ENCODE assay signal across 9 mouse cellular contexts in genomic region chr7:133959200-133959599, GRCm38 (mm10).
A peak's percentile ranks its signal among the peaks of the same experiment; 100 is the strongest.
DNase-seq lines count a peak whose midpoint lies in the region; ATAC-seq and TF ChIP-seq lines count a peak whose summit lies in the region.
"Had no signal": no experiment of that assay in that cellular context is flagged by ENCODE, and none has a peak within 500 bp of the region (broad histone marks: within the 10 kb centered on the region; RNA-seq: fewer than 3 reads in every experiment).

No protein-coding gene starts in this region.

- H3K4me1 ChIP-seq in liver, postnatal 0 days (ENCODE audit: insufficient read depth): no peaks in the 10 kb centered on the region
- no peaks in the 10 kb centered on the region for H3K4me1 ChIP-seq in liver, embryonic 11.5 days (replicated peaks; ENCODE audit: control insufficient read depth, insufficient read depth, low read length)
- no peaks in the 10 kb centered on the region for H3K4me1 ChIP-seq in lung, adult 2 months (ENCODE audit: control insufficient read depth, insufficient read depth, low read length)
- peaks cover 6% of the 10 kb centered on the region; the same call in 1 of the 2 replicates for H3K4me1 ChIP-seq in intestine, embryonic 16.5 days (ENCODE audit: control insufficient read depth, insufficient read depth, low read length)
- H3K4me1 ChIP-seq: hindbrain, embryonic 15.5 days had no signal

- peak; percentile 38 for DNase-seq in liver, postnatal 0 days
- no peak for DNase-seq in liver, embryonic 11.5 days (ENCODE audit: low spot score)
- peak; percentile 76 for DNase-seq in adrenal gland, postnatal 10 days
- DNase-seq in embryo, embryonic 9.5 days (ENCODE audit: extremely low spot score): peak; percentile 29
- peak; percentile 23 for DNase-seq in lung, adult 2 months
- no peak for DNase-seq in spleen, postnatal 36 days (ENCODE audit: low spot score in 2 of 2)
- no peak for DNase-seq in spleen, postnatal 4 days (ENCODE audit: low spot score in 2 of 2)

- TF ChIP-seq CTCF in liver, postnatal 0 days (IDR thresholded peaks at IDR 0.05; ENCODE audit: low read depth): peak; percentile 69
- peak; percentile 65; the same call in 1 of the 2 replicates for TF ChIP-seq CTCF in lung, adult 2 months (IDR thresholded peaks at IDR 0.05; ENCODE audit: insufficient read depth, low read length)

- H3K27me3 ChIP-seq in liver, postnatal 0 days (ENCODE audit: insufficient read depth, low read length): no peaks in the 10 kb centered on the region
- no peaks in the 10 kb centered on the region for H3K27me3 ChIP-seq in liver, embryonic 11.5 days (replicated peaks; ENCODE audit: control insufficient read depth, insufficient read depth, low read length)
- H3K27me3 ChIP-seq in intestine, embryonic 16.5 days (replicated peaks; ENCODE audit: control insufficient read depth, insufficient read depth, low read length): no peaks in the 10 kb centered on the region
- H3K27me3 ChIP-seq: hindbrain, embryonic 15.5 days had no signal

- no peak for ATAC-seq in liver, postnatal 0 days
- no peak for ATAC-seq in liver, embryonic 11.5 days (replicated peaks; ENCODE audit: low FRiP score)
- no peak for ATAC-seq in intestine, embryonic 16.5 days

- TF ChIP-seq EP300 in liver, postnatal 0 days (IDR thresholded peaks at IDR 0.05; ENCODE audit: low read depth): no peak

- H3K9ac ChIP-seq in liver, postnatal 0 days (replicated peaks): no peak overlapping the region
- H3K9ac ChIP-seq in liver, embryonic 11.5 days (ENCODE audit: low read depth, low read length): no peak overlapping the region
- no peak overlapping the region for H3K9ac ChIP-seq in intestine, embryonic 16.5 days (ENCODE audit: low read depth, low read length)
- H3K9ac ChIP-seq: hindbrain, embryonic 15.5 days had no signal

- H3K4me2 ChIP-seq in liver, postnatal 0 days (ENCODE audit: low read depth, low read length): no peak overlapping the region
- no peak overlapping the region for H3K4me2 ChIP-seq in liver, embryonic 11.5 days
- H3K4me2 ChIP-seq in intestine, embryonic 16.5 days (ENCODE audit: low read depth, low read length): no peak overlapping the region
- H3K4me2 ChIP-seq: hindbrain, embryonic 15.5 days had no signal

- H3K36me3 ChIP-seq in liver, postnatal 0 days (replicated peaks; ENCODE audit: insufficient read depth, low read length): no peaks in the 10 kb centered on the region
- H3K36me3 ChIP-seq in liver, embryonic 11.5 days (ENCODE audit: control insufficient read depth, insufficient read depth, low read length): no peaks in the 10 kb centered on the region
- H3K36me3 ChIP-seq in intestine, embryonic 16.5 days (ENCODE audit: control insufficient read depth, insufficient read depth, low read length): no peaks in the 10 kb centered on the region
- H3K36me3 ChIP-seq: hindbrain, embryonic 15.5 days had no signal

- no peak for TF ChIP-seq POLR2A in lung, adult 2 months (IDR thresholded peaks at IDR 0.05; ENCODE audit: borderline replicate concordance, extremely low read depth, low read depth, low read length)

- WGBS in liver, postnatal 0 days (ENCODE audit: insufficient replicate concordance): 60% methylated on average over 4 of the region's 4 CpGs
- WGBS in liver, embryonic 11.5 days: 58% methylated on average over 4 of the region's 4 CpGs
- 66% methylated on average over 4 of the region's 4 CpGs for WGBS in lung, adult 2 months
- WGBS in intestine, embryonic 16.5 days: 72% methylated on average over 4 of the region's 4 CpGs

- no peak overlapping the region for H3K4me3 ChIP-seq in liver, postnatal 0 days (ENCODE audit: low read depth, low read length)
- no peak overlapping the region for H3K4me3 ChIP-seq in liver, embryonic 11.5 days (ENCODE audit: low read depth, low read length)
- H3K4me3 ChIP-seq in lung, adult 2 months (replicated peaks; ENCODE audit: extremely low read depth, low read depth, low read length): no peak overlapping the region
- H3K4me3 ChIP-seq in intestine, embryonic 16.5 days (ENCODE audit: low read length): no peak overlapping the region
- H3K4me3 ChIP-seq: hindbrain, embryonic 15.5 days had no signal

- no peak overlapping the region for H3K27ac ChIP-seq in liver, postnatal 0 days (ENCODE audit: low read depth)
- H3K27ac ChIP-seq in liver, embryonic 11.5 days (ENCODE audit: low read depth, low read length): no peak overlapping the region
- no peak overlapping the region for H3K27ac ChIP-seq in intestine, embryonic 16.5 days (ENCODE audit: low read length)
- H3K27ac ChIP-seq: hindbrain, embryonic 15.5 days had no signal

- H3K9me3 ChIP-seq in liver, postnatal 0 days (ENCODE audit: low read length): no peaks in the 10 kb centered on the region
- no peaks in the 10 kb centered on the region for H3K9me3 ChIP-seq in liver, embryonic 11.5 days (ENCODE audit: control insufficient read depth, low read length)
- H3K9me3 ChIP-seq in intestine, embryonic 16.5 days (ENCODE audit: control insufficient read depth, low read length): no peaks in the 10 kb centered on the region
- H3K9me3 ChIP-seq: hindbrain, embryonic 15.5 days had no signal

Comparison
In these comparisons a context has a peak if more than half of its experiments do, and no peak if none do; other contexts are left out.
1. DNase-seq: peak in liver, postnatal 0 days (single experiment), adrenal gland, postnatal 10 days (single experiment), embryo, embryonic 9.5 days (single experiment) and lung, adult 2 months (single experiment); none in liver, embryonic 11.5 days (single experiment), spleen, postnatal 36 days (0 of 2) and spleen, postnatal 4 days (0 of 2).